Comparison of ENCODE assay signal across 8 mouse cellular contexts in genomic region chr2:172441176-172441575, GRCm38 (mm10). TPM values are rescaled to one million over a fixed set of nuclear protein-coding genes. Genes with fewer than 3 reads are reported as not detected.
DNase-seq lines count a peak whose midpoint lies in the region; ATAC-seq and TF ChIP-seq lines count a peak whose summit lies in the region.

No protein-coding gene starts in this region.

- peak overlapping the region; percentile 99 for H3K4me3 ChIP-seq in left cerebral cortex, adult 2 months
- H3K4me3 ChIP-seq in embryonic facial prominence, embryonic 10.5 days = peak overlapping the region; percentile 71
- H3K4me3 ChIP-seq in intestine, embryonic 15.5 days (replicated peaks) = peak overlapping the region; percentile 77

- peak overlapping the region; percentile 71 for H3K4me2 ChIP-seq in intestine, embryonic 15.5 days (replicated peaks)

- H3K4me1 ChIP-seq in embryonic facial prominence, embryonic 10.5 days = peaks cover 19% of the 10 kb centered on the region
- H3K4me1 ChIP-seq in intestine, embryonic 15.5 days (replicated peaks) = peaks cover 13% of the 10 kb centered on the region

- WGBS in embryonic facial prominence, embryonic 10.5 days = 32% methylated on average over 6 of the region's 6 CpGs
- WGBS in intestine, embryonic 15.5 days = 28% methylated on average over 6 of the region's 6 CpGs

- no peak overlapping the region for H3K27ac ChIP-seq in left cerebral cortex, adult 2 months
- H3K27ac ChIP-seq in embryonic facial prominence, embryonic 10.5 days (replicated peaks) = peak overlapping the region; percentile 53; the same call in 1 of the 2 replicates
- no peak overlapping the region for H3K27ac ChIP-seq in intestine, embryonic 15.5 days

- H3K9me3 ChIP-seq in embryonic facial prominence, embryonic 10.5 days = no peaks in the 10 kb centered on the region
- H3K9me3 ChIP-seq in intestine, embryonic 15.5 days = no peaks in the 10 kb centered on the region

- DNase-seq in left cerebral cortex, adult 2 months (ENCODE audit: extremely low spot score in 1 of 2, low spot score in 2 of 2) = no peak
- no peak for DNase-seq in left cerebral cortex, adult 9 months (ENCODE audit: low spot score in 2 of 2)
- DNase-seq in embryonic facial prominence, embryonic 10.5 days (ENCODE audit: low spot score) = no peak
- peak; percentile 14 for DNase-seq in lung, postnatal 10 days
- DNase-seq in right cerebral cortex, postnatal 10 days (ENCODE audit: low spot score in 2 of 2) = no peak
- DNase-seq in embryo, embryonic 10 days (ENCODE audit: low spot score) = no peak

- no peak for TF ChIP-seq CTCF in left cerebral cortex, adult 2 months (IDR thresholded peaks at IDR 0.05)

- H3K36me3 ChIP-seq in embryonic facial prominence, embryonic 10.5 days (replicated peaks) = peaks cover 20% of the 10 kb centered on the region
- peaks cover 5% of the 10 kb centered on the region; the same call in 1 of the 2 replicates for H3K36me3 ChIP-seq in intestine, embryonic 15.5 days

- no peaks in the 10 kb centered on the region for H3K27me3 ChIP-seq in embryonic facial prominence, embryonic 10.5 days (replicated peaks; ENCODE audit: low read depth, poor library complexity, severe bottlenecking)
- H3K27me3 ChIP-seq in intestine, embryonic 15.5 days (replicated peaks) = no peaks in the 10 kb centered on the region

- peak overlapping the region; percentile 62 for H3K9ac ChIP-seq in intestine, embryonic 15.5 days

- intact Hi-C loops in left cerebral cortex, adult 2 months (cut with DNase I) = loop anchor here (2.0 to 5.0 kb wide), 2 partner anchors 70 to 214 kb away; partner anchors contain the start of genes Aurka and Cstf1

- ATAC-seq in intestine, embryonic 15.5 days = no peak; the same call in 1 of the 2 replicates
- ATAC-seq in frontal cortex, adult (ENCODE audit: low TSS enrichment) = no peak

RNA-seq across cellular contexts. Expression of gene Rtf2, which starts 0.8 kb away (rescaled TPM):
- 10 to 100 TPM; 71.6 to 75.9 TPM for total RNA-seq in left cerebral cortex, adult 2 months (2021)
- polyA plus RNA-seq in embryonic facial prominence, embryonic 10.5 days (2016; fragmentation: Nextera tagmentation; extraction: Ambion mirVana) = 78.7 and 80.1 TPM in 2 replicates
- polyA plus RNA-seq in intestine, embryonic 15.5 days (2015; fragmentation: Nextera tagmentation; extraction: Ambion mirVana) = 69.8 and 70.1 TPM in 2 replicates

RNA-seq across cellular contexts. Expression of gene Gcnt7, which starts 17.2 kb away (rescaled TPM):
- not detected for total RNA-seq in left cerebral cortex, adult 2 months (2021)
- polyA plus RNA-seq in embryonic facial prominence, embryonic 10.5 days (2016; fragmentation: Nextera tagmentation; extraction: Ambion mirVana) = 1.6 and 2.2 TPM in 2 replicates
- polyA plus RNA-seq in intestine, embryonic 15.5 days (2015; fragmentation: Nextera tagmentation; extraction: Ambion mirVana) = 0.95 and 1.1 TPM in 2 replicates

RNA-seq across cellular contexts. Expression of gene Fam209, which starts 31.1 kb away (rescaled TPM):
- under 1 TPM in 1 of 2 experiments, not detected in 1; 0.52 TPM for total RNA-seq in left cerebral cortex, adult 2 months (2021)
- 0.30 and 0.38 TPM in 2 replicates for polyA plus RNA-seq in embryonic facial prominence, embryonic 10.5 days (2016; fragmentation: Nextera tagmentation; extraction: Ambion mirVana)
- not detected in 2 replicates for polyA plus RNA-seq in intestine, embryonic 15.5 days (2015; fragmentation: Nextera tagmentation; extraction: Ambion mirVana)

RNA-seq across cellular contexts. Expression of gene Cass4, which starts 47.6 kb away (rescaled TPM):
- under 1 TPM; 0.16 to 0.43 TPM for total RNA-seq in left cerebral cortex, adult 2 months (2021)
- polyA plus RNA-seq in embryonic facial prominence, embryonic 10.5 days (2016; fragmentation: Nextera tagmentation; extraction: Ambion mirVana) = 0.14 and 0.21 TPM in 2 replicates
- 0.18 and 0.29 TPM in 2 replicates for polyA plus RNA-seq in intestine, embryonic 15.5 days (2015; fragmentation: Nextera tagmentation; extraction: Ambion mirVana)
